Mouse (Mus musculus) embryonic facial prominence, embryonic 15.5 days (tissue): Measurements from ENCODE around the gene Ralb. TPM values are rescaled to one million over a fixed set of nuclear protein-coding genes. Genes with fewer than 3 reads are reported as not detected.

Source experiments
- ATAC-seq: fragments of 200-750 bp; cut with Nextera tagmentation; 2 replicates; pipeline ENCODE4 v1.8.0; 2017; ENCODE audit warnings: low read depth, moderate TSS enrichment; ENCODE audit not compliant: insufficient number of reproducible peaks, low FRiP score, low TSS enrichment
- H3K27ac ChIP-seq: fragments of 300-500 bp; sonication (generic); replicated peaks from 2 replicates; pipeline ENCODE4 v1.5.1; 2015; ENCODE audit warnings: mild to moderate bottlenecking, inconsistent platforms
- H3K27me3 ChIP-seq: fragments of 300-500 bp; sonication (generic); 2 replicates; pipeline ENCODE4 v1.6.1; 2015; ENCODE audit warnings: inconsistent platforms
- H3K36me3 ChIP-seq: fragments of 300-500 bp; sonication (generic); 2 replicates; pipeline ENCODE4 v1.6.1; 2015; ENCODE audit warnings: mild to moderate bottlenecking, inconsistent platforms
- H3K4me1 ChIP-seq: fragments of 300-500 bp; sonication (generic); 2 replicates; pipeline ENCODE4 v1.6.1; 2015; ENCODE audit warnings: inconsistent platforms
- H3K4me2 ChIP-seq: fragments of 300-500 bp; sonication (generic); replicated peaks from 2 replicates; pipeline ENCODE4 v1.6.1; 2015; ENCODE audit warnings: mild to moderate bottlenecking, inconsistent platforms
- H3K4me3 ChIP-seq: fragments of 300-500 bp; sonication (generic); replicated peaks from 2 replicates; pipeline ENCODE4 v1.5.1; 2015; ENCODE audit warnings: mild to moderate bottlenecking, inconsistent platforms
- H3K9ac ChIP-seq: fragments of 300-500 bp; sonication (generic); 2 replicates; pipeline ENCODE4 v1.6.1; 2015; ENCODE audit warnings: inconsistent platforms
- H3K9me3 ChIP-seq: fragments of 300-500 bp; sonication (generic); replicated peaks from 2 replicates; pipeline ENCODE4 v1.6.1; 2016; ENCODE audit warnings: inconsistent platforms
- WGBS: fragments of 180-500 bp; shearing (Covaris S2); methylation state at CpG from one replicate; pipeline ENCODE4 v1.1.7; 2015; 5-methylcytosine and 5-hydroxymethylcytosine counted together
- polyA plus RNA-seq: library from polyadenylated mRNA; unstranded; fragments of >200 nt; fragmentation: Nextera tagmentation; extraction: Ambion mirVana; gene quantifications from 2 replicates; pipeline ENCODE4 v1.2.1, GENCODE M21; 2015

Ralb gene
- polyA plus RNA-seq = 119 and 121 TPM in 2 replicates

DNA sequence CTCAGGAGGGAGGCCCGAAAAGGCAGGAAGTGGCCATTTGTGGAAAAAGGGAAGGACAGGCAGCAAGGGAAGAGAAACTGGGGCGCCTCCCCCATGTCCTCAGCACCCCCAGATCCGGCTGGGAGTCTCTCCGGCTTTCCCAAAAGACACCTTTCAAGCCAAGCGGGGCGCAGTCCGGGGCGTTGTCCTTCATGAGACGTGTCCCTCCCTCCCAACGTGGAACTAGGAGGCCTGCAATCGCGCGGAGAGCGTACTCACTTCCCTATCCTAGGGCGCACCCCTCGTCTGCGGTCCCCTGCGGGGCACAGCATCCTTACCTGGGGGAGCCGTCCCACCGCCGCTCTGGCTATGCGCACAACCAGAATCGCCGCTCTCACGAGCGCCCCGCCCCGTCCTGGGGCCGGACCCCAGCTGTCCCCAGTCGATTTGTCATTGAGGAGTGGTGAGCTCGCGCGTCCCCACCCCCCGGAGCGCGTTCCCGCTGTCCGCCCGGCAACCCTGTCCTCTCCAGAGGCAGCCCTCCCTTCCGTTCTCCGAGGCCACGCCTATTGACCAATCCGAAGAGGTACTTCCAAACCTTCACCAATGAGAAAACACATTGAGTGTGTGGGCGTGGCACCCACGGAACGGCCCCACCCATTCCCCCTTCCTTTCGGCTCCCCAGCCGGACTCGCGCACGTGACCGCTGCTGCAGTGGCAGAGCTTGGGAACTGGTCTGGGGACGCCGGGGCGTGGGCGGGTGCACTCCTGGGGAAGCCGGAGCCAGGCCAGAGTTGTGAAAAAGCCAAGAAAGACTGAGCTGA, at the start of gene Ralb:
Gene Ralb, minus strand, starts transcription at position 535 of the 803 bp plus-strand sequence.
- peak within 1 kb of the TSS; percentile 77 for H3K4me2 ChIP-seq
- no peaks in the 10 kb centered on the region for H3K9me3 ChIP-seq
- peak within 1 kb of the TSS; percentile 88 for H3K4me3 ChIP-seq
- peaks cover 32% of the 10 kb centered on the region for H3K4me1 ChIP-seq
- WGBS = under 1% methylated on average over 56 of the region's 57 CpGs
- peaks cover 7% of the 10 kb centered on the region; the same call in 1 of the 2 replicates for H3K36me3 ChIP-seq
- peak within 1 kb of the TSS; percentile 81 for H3K27ac ChIP-seq
- H3K27me3 ChIP-seq = 0 out of 2 replicates have a peak, but pooled peaks cover 3% of the 10 kb centered on the region
- peak within 1 kb of the TSS; percentile 62 for H3K9ac ChIP-seq
- peak; percentile 97 for ATAC-seq

DNA sequence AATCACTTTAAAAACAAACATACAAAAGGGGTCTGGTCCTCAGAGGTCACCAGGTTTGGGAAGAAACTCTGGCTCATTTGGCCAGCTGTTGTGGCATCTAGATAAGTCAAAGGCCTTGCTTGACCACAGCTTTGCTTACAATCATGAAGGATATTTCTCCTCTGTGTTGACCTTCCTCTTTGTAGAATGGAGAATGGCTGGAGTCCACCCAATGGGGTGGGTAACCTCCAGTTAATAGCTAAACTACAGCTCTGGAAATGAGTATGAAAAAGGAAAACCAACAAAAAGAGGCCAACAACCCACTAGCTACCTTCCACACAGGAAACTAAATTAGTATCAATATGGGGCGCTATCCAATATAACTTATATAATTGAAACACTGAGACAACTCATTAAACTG, 47.1 kb upstream of the Ralb start:
- no peak overlapping the region for H3K4me2 ChIP-seq
- H3K27me3 ChIP-seq = no peaks in the 10 kb centered on the region
- no peak overlapping the region for H3K27ac ChIP-seq
- WGBS = 100% methylated on average over 1 of the region's 1 CpGs
- no peaks in the 10 kb centered on the region for H3K9me3 ChIP-seq
- no peak overlapping the region for H3K4me3 ChIP-seq
- ATAC-seq = no peak
- H3K36me3 ChIP-seq = no peaks in the 10 kb centered on the region
- H3K9ac ChIP-seq = no peak overlapping the region
- H3K4me1 ChIP-seq = no peaks in the 10 kb centered on the region

DNA sequence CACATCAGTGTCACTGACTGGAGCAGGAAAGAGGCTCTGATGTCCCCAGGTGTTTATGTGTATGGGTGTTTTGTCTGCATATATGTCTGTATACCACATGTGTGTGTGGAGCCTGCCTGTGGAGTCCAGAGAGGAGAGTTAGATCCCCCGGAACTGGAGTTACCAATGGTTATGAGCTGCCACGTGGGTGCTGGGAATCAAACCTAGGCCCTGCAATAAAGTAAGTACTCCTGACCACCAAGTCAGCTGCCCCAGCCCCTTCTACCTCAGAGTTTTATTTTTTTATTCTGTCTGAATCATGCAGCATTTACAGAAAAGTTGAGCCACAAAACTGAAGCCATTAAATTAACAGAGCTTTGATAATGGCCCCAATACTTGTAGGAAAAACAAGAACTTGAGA, 45.5 kb upstream of the Ralb start:
- WGBS = 92% methylated on average over 2 of the region's 2 CpGs
- Histone ChIP-seq H3K27ac (no peak overlapping the region), H3K36me3 (no peaks in the 10 kb centered on the region), H3K9ac (no peak overlapping the region), H3K4me1 (no peaks in the 10 kb centered on the region), H3K4me2 (no peak overlapping the region), H3K27me3 (no peaks in the 10 kb centered on the region), H3K9me3 (no peaks in the 10 kb centered on the region), H3K4me3 (no peak overlapping the region)
- no peak for ATAC-seq

DNA sequence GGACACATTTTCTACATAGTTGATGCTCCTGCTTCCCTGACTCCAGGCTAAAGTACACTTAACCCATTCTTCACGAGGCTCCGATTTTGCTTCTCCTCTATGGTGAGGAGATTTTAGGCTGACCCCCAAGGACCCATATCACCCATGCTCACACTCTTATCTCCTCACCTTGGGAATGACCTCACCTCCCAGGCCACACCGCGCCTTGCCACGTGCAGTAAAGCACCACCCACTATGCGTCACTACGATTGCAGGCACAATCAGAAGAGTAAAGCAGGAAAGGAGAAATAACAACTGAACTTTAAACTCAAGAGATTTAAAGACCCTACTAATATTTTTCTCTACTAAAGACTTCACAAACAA, 44.7 kb upstream of the Ralb start:
- H3K4me2 ChIP-seq = no peak overlapping the region
- H3K36me3 ChIP-seq = no peaks in the 10 kb centered on the region

DNA sequence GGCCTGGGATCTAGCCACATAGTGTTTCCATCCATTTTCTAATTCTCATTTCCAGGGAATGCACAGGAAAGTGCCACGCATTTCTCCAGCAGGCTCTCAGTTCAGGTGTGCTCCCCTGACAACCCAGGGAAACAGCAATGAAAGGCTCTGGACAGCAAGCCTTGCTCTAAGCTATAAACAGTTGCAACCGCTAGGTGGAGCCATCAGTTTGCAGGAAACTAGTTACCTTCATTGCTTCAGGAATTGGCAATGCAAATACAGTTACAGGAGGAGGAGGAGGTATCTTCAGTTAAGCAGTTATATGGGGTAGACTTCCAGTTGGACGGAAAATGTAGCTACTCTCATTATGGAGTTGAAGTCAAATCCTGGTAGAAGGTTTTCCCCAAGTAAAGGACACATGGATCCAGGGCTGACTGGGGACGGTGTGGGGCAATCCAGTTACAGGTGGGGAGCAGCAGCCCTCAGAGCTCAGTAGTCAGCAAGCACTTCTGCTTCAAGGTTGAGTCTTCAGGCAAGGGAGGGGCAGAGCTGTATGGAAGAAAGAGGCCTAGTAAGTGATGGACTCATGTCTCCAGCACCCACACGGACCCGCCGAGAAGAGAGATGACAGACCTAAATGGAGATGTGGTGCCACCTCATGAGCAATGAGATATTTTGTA, 44.2 kb upstream of the Ralb start:
- Histone ChIP-seq H3K27ac (no peak overlapping the region), H3K4me1 (no peaks in the 10 kb centered on the region), H3K9me3 (no peaks in the 10 kb centered on the region), H3K4me3 (no peak overlapping the region), H3K36me3 (no peaks in the 10 kb centered on the region), H3K4me2 (no peak overlapping the region), H3K9ac (no peak overlapping the region), H3K27me3 (no peaks in the 10 kb centered on the region)
- WGBS = 65% methylated on average over 7 of the region's 7 CpGs
- no peak for ATAC-seq

More for the DNA sequence above, 44.7 kb upstream of the Ralb start:
- H3K27me3 ChIP-seq = no peaks in the 10 kb centered on the region
- no peak overlapping the region for H3K4me3 ChIP-seq
- ATAC-seq = no peak
- no peak overlapping the region for H3K9ac ChIP-seq
- WGBS = 88% methylated on average over 7 of the region's 7 CpGs
- H3K4me1 ChIP-seq = no peaks in the 10 kb centered on the region
- no peak overlapping the region for H3K27ac ChIP-seq
- H3K9me3 ChIP-seq = no peaks in the 10 kb centered on the region

DNA sequence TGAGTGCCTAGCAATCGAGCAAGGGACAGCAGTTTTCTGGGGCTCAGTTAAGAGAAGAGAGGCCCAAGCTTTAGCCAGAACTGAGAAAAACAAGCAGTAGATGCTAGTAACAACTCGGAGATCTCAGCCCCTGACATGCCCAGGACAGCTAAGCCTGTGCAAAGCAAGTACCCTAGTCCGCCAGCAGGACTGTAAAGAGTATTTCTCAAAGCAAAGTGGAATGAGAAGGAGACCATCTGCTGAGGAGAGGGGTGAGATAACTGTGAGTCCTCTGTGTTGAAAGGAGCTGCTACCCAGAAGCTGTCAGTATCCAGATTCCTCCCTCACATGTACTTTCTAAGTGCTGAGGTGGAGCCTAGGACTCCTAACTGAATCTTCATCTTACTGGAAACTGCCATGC, 41.9 kb upstream of the Ralb start:
- no peaks in the 10 kb centered on the region for H3K4me1 ChIP-seq
- H3K4me3 ChIP-seq = no peak overlapping the region
- H3K9ac ChIP-seq = no peak overlapping the region
- no peaks in the 10 kb centered on the region for H3K27me3 ChIP-seq
- no peak overlapping the region for H3K4me2 ChIP-seq
- H3K9me3 ChIP-seq = no peaks in the 10 kb centered on the region
- WGBS = 85% methylated on average over 3 of the region's 3 CpGs
- H3K36me3 ChIP-seq = no peaks in the 10 kb centered on the region
- H3K27ac ChIP-seq = no peak overlapping the region
- no peak for ATAC-seq

DNA sequence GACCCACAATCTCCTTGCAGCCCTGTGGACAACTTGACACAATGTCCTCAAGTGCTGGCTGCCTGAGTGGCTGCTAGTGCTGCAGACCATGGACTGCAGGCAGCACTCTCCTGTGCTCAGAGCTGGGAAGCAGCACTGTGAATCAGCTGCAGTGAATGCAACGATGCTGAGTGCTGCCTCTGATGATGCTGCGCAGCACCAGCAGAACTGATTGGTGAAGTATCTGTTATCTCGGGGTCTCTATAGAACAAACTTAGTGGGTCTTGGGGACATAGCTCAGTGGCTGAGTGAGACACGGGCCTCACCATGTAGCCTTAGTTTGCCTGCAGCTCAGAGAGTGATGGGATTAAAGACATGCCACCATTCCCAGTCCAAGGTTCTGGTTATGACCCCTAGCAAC, 41.1 kb upstream of the Ralb start:
- 76% methylated on average over 4 of the region's 4 CpGs for WGBS
- no peaks in the 10 kb centered on the region for H3K36me3 ChIP-seq
- no peak for ATAC-seq
- H3K27ac ChIP-seq = no peak overlapping the region
- no peak overlapping the region for H3K4me2 ChIP-seq
- no peaks in the 10 kb centered on the region for H3K9me3 ChIP-seq
- no peaks in the 10 kb centered on the region for H3K4me1 ChIP-seq
- no peaks in the 10 kb centered on the region for H3K27me3 ChIP-seq
- no peak overlapping the region for H3K4me3 ChIP-seq
- H3K9ac ChIP-seq = no peak overlapping the region

DNA sequence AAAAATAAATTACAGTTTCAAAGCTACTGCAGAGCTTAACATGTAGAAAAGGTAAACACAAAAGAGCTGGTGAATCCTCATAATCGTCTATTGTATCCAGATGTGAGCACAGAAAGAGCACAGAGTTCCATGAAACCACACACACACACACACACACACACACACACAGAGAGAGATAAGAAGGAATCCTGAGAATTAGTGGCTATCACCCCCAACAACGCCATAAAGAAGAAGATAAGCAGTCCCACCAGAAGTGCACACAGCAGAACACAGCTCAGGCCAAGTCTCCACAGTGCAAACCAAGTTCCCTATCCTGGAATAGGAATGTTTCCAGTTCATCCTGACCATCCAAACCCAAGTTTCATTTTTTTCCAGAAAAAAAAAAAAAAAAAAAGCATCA, 40.6 kb upstream of the Ralb start:
- no peak overlapping the region for H3K27ac ChIP-seq
- no peaks in the 10 kb centered on the region for H3K36me3 ChIP-seq
- H3K9me3 ChIP-seq = no peaks in the 10 kb centered on the region
- H3K27me3 ChIP-seq = no peaks in the 10 kb centered on the region
- H3K9ac ChIP-seq = no peak overlapping the region
- WGBS = 73% methylated on average over 2 of the region's 2 CpGs
- no peak overlapping the region for H3K4me3 ChIP-seq
- ATAC-seq = no peak
- no peak overlapping the region for H3K4me2 ChIP-seq
- H3K4me1 ChIP-seq = no peaks in the 10 kb centered on the region

DNA sequence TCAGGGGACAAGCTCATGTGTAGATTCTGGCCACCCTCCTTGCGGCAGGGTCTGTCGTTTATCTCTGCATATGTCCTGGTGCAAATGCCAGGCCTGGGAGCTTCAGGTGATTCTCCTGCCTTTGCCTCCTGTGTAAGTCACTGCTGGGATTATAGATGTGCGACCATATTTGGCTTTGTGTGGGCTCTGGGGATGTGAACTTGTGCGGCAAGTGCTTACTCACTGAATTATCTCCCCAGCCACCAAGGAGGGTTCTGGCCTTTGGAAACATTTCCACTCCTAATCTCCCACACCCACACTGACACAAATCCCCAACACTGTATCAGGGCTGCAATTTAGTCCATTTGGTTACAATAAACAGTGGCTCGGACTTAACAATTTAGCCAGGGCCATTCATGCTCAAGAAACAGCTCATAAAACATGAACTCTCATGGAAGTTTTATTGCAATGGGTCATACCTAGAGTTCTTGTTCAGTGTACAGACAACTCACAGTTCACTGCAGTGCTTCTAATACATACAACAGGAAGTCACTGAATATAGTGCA, 40.1 kb upstream of the Ralb start:
- Histone ChIP-seq H3K36me3 (no peaks in the 10 kb centered on the region), H3K9ac (no peak overlapping the region), H3K4me1 (no peaks in the 10 kb centered on the region), H3K9me3 (no peaks in the 10 kb centered on the region), H3K4me3 (no peak overlapping the region), H3K27me3 (no peaks in the 10 kb centered on the region), H3K27ac (no peak overlapping the region), H3K4me2 (no peak overlapping the region)
- ATAC-seq = no peak
- 85% methylated on average over 5 of the region's 5 CpGs for WGBS

DNA sequence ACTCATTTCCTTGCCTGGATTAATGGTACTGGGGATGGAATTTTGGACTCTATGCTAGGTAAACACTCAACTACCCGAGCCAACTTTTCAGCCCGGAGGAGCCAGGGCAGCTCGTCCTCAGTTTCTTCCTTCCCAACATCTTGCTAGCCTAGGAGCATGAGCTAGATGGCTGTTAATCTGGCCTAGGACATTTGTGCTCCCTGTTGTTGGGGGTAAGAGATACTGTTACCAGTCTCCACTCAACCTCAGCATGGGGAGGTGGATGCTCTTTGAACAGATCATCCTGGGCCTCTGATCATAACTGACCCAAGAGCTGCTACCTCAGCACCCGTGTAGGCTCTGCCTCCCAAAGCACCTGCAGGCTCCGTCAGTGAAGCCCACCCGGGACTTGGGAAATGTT, 38.7 kb upstream of the Ralb start:
- Histone ChIP-seq H3K4me2 (no peak overlapping the region), H3K4me3 (no peak overlapping the region), H3K36me3 (no peaks in the 10 kb centered on the region), H3K27ac (no peak overlapping the region), H3K4me1 (no peaks in the 10 kb centered on the region), H3K27me3 (no peaks in the 10 kb centered on the region), H3K9ac (no peak overlapping the region), H3K9me3 (no peaks in the 10 kb centered on the region)
- 86% methylated on average over 6 of the region's 6 CpGs for WGBS
- ATAC-seq = no peak

DNA sequence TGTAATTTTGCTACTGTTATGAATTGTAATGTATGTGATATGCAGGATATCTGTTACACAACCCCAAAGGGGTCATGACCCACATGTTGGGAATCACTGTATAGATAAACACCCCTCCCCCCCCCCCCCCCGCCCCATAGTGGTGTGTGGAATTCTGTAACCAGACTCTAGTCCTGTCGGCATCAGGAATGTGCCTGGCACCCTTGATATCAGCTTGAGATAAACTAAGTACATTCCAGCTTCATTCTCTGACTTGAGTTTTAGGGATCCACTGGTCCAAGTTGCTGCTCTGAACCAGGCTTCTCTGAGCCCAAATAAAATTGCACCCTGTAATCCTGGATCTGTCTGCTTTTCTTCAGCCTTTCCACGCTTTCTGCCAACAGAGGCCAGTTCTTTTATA, 37.0 kb upstream of the Ralb start:
- Histone ChIP-seq H3K4me3 (no peak overlapping the region), H3K36me3 (no peaks in the 10 kb centered on the region), H3K4me2 (no peak overlapping the region), H3K9me3 (no peaks in the 10 kb centered on the region), H3K9ac (no peak overlapping the region), H3K4me1 (no peaks in the 10 kb centered on the region), H3K27ac (no peak overlapping the region), H3K27me3 (no peaks in the 10 kb centered on the region)
- WGBS = 45% methylated on average over 3 of the region's 3 CpGs
- ATAC-seq = peak; percentile 45; the same call in 1 of the 2 replicates
